Mouse (Mus musculus): ENCODE data around the gene Fam161a. TPM values are rescaled to one million over a fixed set of nuclear protein-coding genes. Genes with fewer than 3 reads are reported as not detected.

Fam161a gene
- polyA plus RNA-seq, 1 experiment from 2014 or later: 9.0 TPM

- WGBS: 4% methylated on average over 6 of the region's 6 CpGs
- H3K4me1 ChIP-seq (replicated peaks; ENCODE audit: control insufficient read depth, insufficient read depth, low read length): 0 out of 2 replicates have a peak, but pooled peaks cover 4% of the 10 kb centered on the region
- peak overlapping the region; percentile 73 for H3K9ac ChIP-seq
- peak overlapping the region; percentile 97 for H3K27ac ChIP-seq
- peak overlapping the region; percentile 66 for H3K4me2 ChIP-seq (replicated peaks)
- no peaks in the 10 kb centered on the region for H3K9me3 ChIP-seq (ENCODE audit: control insufficient read depth, low read length)
- ATAC-seq (ENCODE audit: low FRiP score) (peak; percentile 66), DNase-seq (ENCODE audit: low spot score) (no peak)
- peak overlapping the region; percentile 54 for H3K4me3 ChIP-seq (replicated peaks; ENCODE audit: low read length)
- H3K36me3 ChIP-seq (replicated peaks; ENCODE audit: control insufficient read depth, insufficient read depth): peaks cover 34% of the 10 kb centered on the region
- H3K27me3 ChIP-seq (ENCODE audit: control insufficient read depth, insufficient read depth, low read length): no peaks in the 10 kb centered on the region
Observed at GRCm38 (mm10) chr11:23007166-23007480, 208 bp upstream of the Fam161a start.

- H3K27ac ChIP-seq: peak overlapping the region; percentile 97
- H3K9ac ChIP-seq: peak overlapping the region; percentile 73
- H3K27me3 ChIP-seq (ENCODE audit: control insufficient read depth, insufficient read depth, low read length): no peaks in the 10 kb centered on the region
- H3K4me2 ChIP-seq (replicated peaks): peak overlapping the region; percentile 66
- H3K4me3 ChIP-seq (replicated peaks; ENCODE audit: low read length): peak overlapping the region; percentile 54
- DNase-seq (ENCODE audit: low spot score): peak; percentile 87
- WGBS: under 1% methylated on average over 40 of the region's 40 CpGs
- H3K36me3 ChIP-seq (replicated peaks; ENCODE audit: control insufficient read depth, insufficient read depth): peaks cover 22% of the 10 kb centered on the region
- H3K4me1 ChIP-seq (replicated peaks; ENCODE audit: control insufficient read depth, insufficient read depth, low read length): 0 out of 2 replicates have a peak, but pooled peaks cover 4% of the 10 kb centered on the region
- H3K9me3 ChIP-seq (ENCODE audit: control insufficient read depth, low read length): no peaks in the 10 kb centered on the region
- ATAC-seq (ENCODE audit: low FRiP score): peak; percentile 94
Observed at GRCm38 (mm10) chr11:23008181-23008823, 971 bp downstream of the Fam161a start.

DNA sequence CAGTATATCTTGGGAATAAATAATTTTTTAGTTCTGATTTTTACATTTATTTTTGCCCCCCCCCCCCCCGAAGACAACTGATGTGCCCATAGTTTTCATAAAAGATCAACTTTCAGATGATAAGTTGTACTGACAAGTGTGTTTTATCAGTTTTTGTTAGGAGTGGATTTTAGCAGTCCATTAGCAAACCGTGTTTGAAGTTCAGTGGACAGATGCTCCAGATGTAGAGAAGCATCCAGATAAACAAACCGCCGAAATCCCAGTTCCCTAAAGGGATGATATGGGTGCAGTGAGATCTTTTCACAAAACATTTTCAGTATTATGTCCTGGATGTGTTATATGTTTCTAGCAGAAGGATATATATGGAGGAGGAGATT is 1.5 kb downstream of the Fam161a start:
- peak overlapping the region; percentile 97; the same call in 1 of the 2 replicates for H3K27ac ChIP-seq
- no peak for DNase-seq (ENCODE audit: low spot score)
- no peak for ATAC-seq (ENCODE audit: low FRiP score)
- H3K4me2 ChIP-seq (replicated peaks): peak overlapping the region; percentile 66
- no peaks in the 10 kb centered on the region for H3K27me3 ChIP-seq (ENCODE audit: control insufficient read depth, insufficient read depth, low read length)
- 39% methylated on average over 4 of the region's 4 CpGs for WGBS
- H3K9me3 ChIP-seq (ENCODE audit: control insufficient read depth, low read length): no peaks in the 10 kb centered on the region
- H3K4me3 ChIP-seq (replicated peaks; ENCODE audit: low read length): peak overlapping the region; percentile 54
- peak overlapping the region; percentile 73 for H3K9ac ChIP-seq
- 0 out of 2 replicates have a peak, but pooled peaks cover 4% of the 10 kb centered on the region for H3K4me1 ChIP-seq (replicated peaks; ENCODE audit: control insufficient read depth, insufficient read depth, low read length)
- H3K36me3 ChIP-seq (replicated peaks; ENCODE audit: control insufficient read depth, insufficient read depth): peaks cover 17% of the 10 kb centered on the region

DNA sequence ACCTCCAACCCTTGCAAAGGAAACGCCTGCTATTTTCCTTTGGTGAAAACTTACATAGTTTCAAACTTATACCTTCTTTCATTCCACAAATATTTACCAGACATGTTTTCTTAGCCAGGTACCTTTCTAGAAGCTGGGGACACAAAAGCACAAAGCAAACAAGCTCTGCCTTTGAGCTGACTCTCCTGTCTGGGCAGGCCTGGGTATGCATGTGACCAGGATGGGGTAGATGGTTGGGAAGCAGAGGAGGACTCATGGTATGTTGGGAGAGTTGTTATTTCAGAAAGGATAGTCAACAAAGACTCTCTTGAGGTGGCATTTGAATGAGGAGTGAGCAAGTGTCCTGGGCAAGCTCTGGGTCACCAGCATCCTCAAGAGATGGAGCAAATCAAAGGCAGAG is 5.8 kb downstream of the Fam161a start:
- H3K4me2 ChIP-seq (replicated peaks): no peak overlapping the region
- H3K27me3 ChIP-seq (ENCODE audit: control insufficient read depth, insufficient read depth, low read length): no peaks in the 10 kb centered on the region
- H3K9me3 ChIP-seq (ENCODE audit: control insufficient read depth, low read length): no peaks in the 10 kb centered on the region
- WGBS: 74% methylated on average over 1 of the region's 1 CpGs
- no peak for ATAC-seq (ENCODE audit: low FRiP score)
- H3K4me3 ChIP-seq (replicated peaks; ENCODE audit: low read length): no peak overlapping the region
- H3K27ac ChIP-seq: no peak overlapping the region
- H3K36me3 ChIP-seq (replicated peaks; ENCODE audit: control insufficient read depth, insufficient read depth): no peaks in the 10 kb centered on the region
- no peak for DNase-seq (ENCODE audit: low spot score)
- H3K4me1 ChIP-seq (replicated peaks; ENCODE audit: control insufficient read depth, insufficient read depth, low read length): no peaks in the 10 kb centered on the region
- no peak overlapping the region for H3K9ac ChIP-seq

GRCm38 (mm10) chr11:23013580-23014294 is 6.4 kb downstream of the Fam161a start:
- Histone ChIP-seq H3K27ac (no peak overlapping the region), H3K4me3 (replicated peaks; ENCODE audit: low read length) (no peak overlapping the region), H3K27me3 (ENCODE audit: control insufficient read depth, insufficient read depth, low read length) (no peaks in the 10 kb centered on the region), H3K9ac (no peak overlapping the region), H3K4me1 (replicated peaks; ENCODE audit: control insufficient read depth, insufficient read depth, low read length) (no peaks in the 10 kb centered on the region), H3K9me3 (ENCODE audit: control insufficient read depth, low read length) (no peaks in the 10 kb centered on the region), H3K4me2 (replicated peaks) (no peak overlapping the region), H3K36me3 (replicated peaks; ENCODE audit: control insufficient read depth, insufficient read depth) (no peaks in the 10 kb centered on the region)
- DNase-seq (ENCODE audit: low spot score) (no peak), ATAC-seq (ENCODE audit: low FRiP score) (no peak)
- 90% methylated on average over 4 of the region's 4 CpGs for WGBS

DNA sequence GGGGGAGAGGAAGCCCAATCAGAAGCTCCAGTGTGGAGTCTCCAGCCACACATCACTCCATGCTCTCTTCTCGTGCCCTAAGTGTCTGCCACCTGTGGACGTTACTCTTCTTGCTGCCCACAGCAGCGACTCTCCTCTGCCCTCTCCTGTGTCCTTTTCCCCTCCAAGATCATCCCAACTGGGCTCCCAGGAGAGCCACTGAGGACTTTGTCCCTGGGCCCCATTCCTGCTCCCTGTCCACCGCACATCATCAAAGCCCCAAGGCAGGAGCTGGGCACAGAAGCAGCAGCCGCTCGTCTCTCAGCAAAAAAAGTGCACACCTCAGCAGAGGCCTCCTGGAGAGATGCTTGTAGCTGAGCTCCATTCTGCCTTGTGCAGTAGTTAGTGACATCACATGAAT is 7.7 kb downstream of the Fam161a start:
- Histone ChIP-seq H3K36me3 (replicated peaks; ENCODE audit: control insufficient read depth, insufficient read depth) (no peaks in the 10 kb centered on the region), H3K4me1 (replicated peaks; ENCODE audit: control insufficient read depth, insufficient read depth, low read length) (no peaks in the 10 kb centered on the region), H3K27me3 (ENCODE audit: control insufficient read depth, insufficient read depth, low read length) (no peaks in the 10 kb centered on the region), H3K4me3 (replicated peaks; ENCODE audit: low read length) (no peak overlapping the region), H3K4me2 (replicated peaks) (no peak overlapping the region), H3K9me3 (ENCODE audit: control insufficient read depth, low read length) (no peaks in the 10 kb centered on the region), H3K9ac (no peak overlapping the region), H3K27ac (no peak overlapping the region)
- 72% methylated on average over 6 of the region's 6 CpGs for WGBS
- ATAC-seq (ENCODE audit: low FRiP score) (no peak), DNase-seq (ENCODE audit: low spot score) (no peak)

- Histone ChIP-seq H3K9ac (no peak overlapping the region), H3K4me2 (replicated peaks) (no peak overlapping the region), H3K36me3 (replicated peaks; ENCODE audit: control insufficient read depth, insufficient read depth) (no peaks in the 10 kb centered on the region), H3K27me3 (ENCODE audit: control insufficient read depth, insufficient read depth, low read length) (no peaks in the 10 kb centered on the region), H3K4me3 (replicated peaks; ENCODE audit: low read length) (no peak overlapping the region), H3K4me1 (replicated peaks; ENCODE audit: control insufficient read depth, insufficient read depth, low read length) (no peaks in the 10 kb centered on the region), H3K27ac (no peak overlapping the region), H3K9me3 (ENCODE audit: control insufficient read depth, low read length) (no peaks in the 10 kb centered on the region)
- no peak for ATAC-seq (ENCODE audit: low FRiP score)
- no peak for DNase-seq (ENCODE audit: low spot score)
- WGBS: 93% methylated on average over 4 of the region's 4 CpGs
Observed at GRCm38 (mm10) chr11:23017943-23018342, 10.6 kb downstream of the Fam161a start.

DNA sequence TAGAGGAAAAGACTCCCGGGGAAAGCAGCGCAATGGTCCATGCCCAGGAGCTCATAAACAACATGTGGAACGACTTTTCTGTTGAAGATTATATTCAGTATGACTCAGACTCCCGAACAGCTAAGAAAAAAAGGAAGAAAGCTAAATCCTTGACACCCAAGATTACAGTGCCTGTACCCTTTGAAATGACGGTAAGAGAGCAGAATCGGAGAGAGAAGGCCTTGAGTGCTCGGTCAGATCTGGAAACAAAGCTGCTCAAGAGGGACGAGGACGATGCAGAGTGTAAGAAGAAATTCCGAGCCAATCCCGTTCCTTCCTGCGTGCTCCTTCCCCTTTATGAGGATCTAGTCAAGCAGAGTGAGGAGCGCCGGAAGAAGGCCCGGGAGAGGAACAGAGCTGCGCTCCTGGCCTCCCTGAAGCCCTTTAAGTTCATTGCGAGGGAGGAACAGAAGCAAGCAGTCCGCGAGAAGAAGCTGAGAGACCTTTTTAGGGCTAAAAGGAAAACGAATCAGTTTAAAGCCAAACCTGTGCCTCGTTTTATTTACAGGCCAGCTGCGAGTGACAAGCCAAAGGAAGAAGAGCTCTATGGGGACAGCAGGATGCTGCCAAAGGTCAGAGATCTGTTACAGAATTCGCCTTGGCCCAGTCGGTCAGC is 12.9 kb downstream of the Fam161a start:
- Histone ChIP-seq H3K4me3 (replicated peaks; ENCODE audit: low read length) (no peak overlapping the region), H3K9me3 (ENCODE audit: control insufficient read depth, low read length) (no peaks in the 10 kb centered on the region), H3K9ac (no peak overlapping the region), H3K4me2 (replicated peaks) (no peak overlapping the region), H3K27ac (no peak overlapping the region), H3K27me3 (ENCODE audit: control insufficient read depth, insufficient read depth, low read length) (no peaks in the 10 kb centered on the region), H3K36me3 (replicated peaks; ENCODE audit: control insufficient read depth, insufficient read depth) (no peaks in the 10 kb centered on the region), H3K4me1 (replicated peaks; ENCODE audit: control insufficient read depth, insufficient read depth, low read length) (no peaks in the 10 kb centered on the region)
- ATAC-seq (ENCODE audit: low FRiP score): no peak
- WGBS: 70% methylated on average over 24 of the region's 24 CpGs
- no peak for DNase-seq (ENCODE audit: low spot score)

- Histone ChIP-seq H3K9me3 (ENCODE audit: control insufficient read depth, low read length) (no peaks in the 10 kb centered on the region), H3K4me1 (replicated peaks; ENCODE audit: control insufficient read depth, insufficient read depth, low read length) (no peaks in the 10 kb centered on the region), H3K27me3 (ENCODE audit: control insufficient read depth, insufficient read depth, low read length) (no peaks in the 10 kb centered on the region), H3K36me3 (replicated peaks; ENCODE audit: control insufficient read depth, insufficient read depth) (no peaks in the 10 kb centered on the region), H3K27ac (no peak overlapping the region), H3K4me2 (replicated peaks) (no peak overlapping the region), H3K9ac (no peak overlapping the region), H3K4me3 (replicated peaks; ENCODE audit: low read length) (no peak overlapping the region)
- DNase-seq (ENCODE audit: low spot score) (no peak), ATAC-seq (ENCODE audit: low FRiP score) (no peak)
- 95% methylated on average over 14 of the region's 14 CpGs for WGBS
Observed at GRCm38 (mm10) chr11:23020841-23021240, 13.5 kb downstream of the Fam161a start.
